ENCODE assay signal across 8 mouse cellular contexts in the genomic region with DNA sequence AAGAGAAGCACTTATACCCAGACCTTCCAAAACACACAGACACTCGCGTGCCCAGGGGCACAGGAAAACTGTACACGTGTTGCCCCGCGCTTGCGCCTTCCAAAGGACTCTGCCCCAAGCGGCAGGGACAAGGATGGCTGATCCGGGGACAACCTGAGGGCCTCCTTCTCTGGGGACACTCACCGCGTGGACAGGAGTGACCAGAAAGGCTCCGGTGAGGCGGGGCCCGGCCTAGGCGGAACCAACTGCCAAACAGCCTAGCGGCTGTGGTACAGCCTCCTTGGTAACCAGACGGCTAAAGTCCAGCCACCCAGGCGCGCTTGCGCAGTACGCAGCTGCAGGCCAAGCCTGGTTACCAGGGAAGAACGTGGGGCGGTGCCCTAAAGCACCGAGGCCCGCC. TPM values are rescaled to one million over a fixed set of nuclear protein-coding genes. Genes with fewer than 3 reads are reported as not detected.
DNase-seq lines count a peak whose midpoint lies in the region; ATAC-seq lines count a peak whose summit lies in the region.

A gene (plus strand): TSS at position 112 of the 400 bp plus-strand sequence.
A gene (minus strand): TSS at position 331 of the 400 bp plus-strand sequence.

- DNase-seq in NIH3T3 (ENCODE audit: low read depth), result peak; percentile 94
- DNase-seq in cerebellum, postnatal 10 days, result peak; percentile 94 to 97
- DNase-seq in frontal cortex, postnatal 25 days (ENCODE audit: low spot score in 2 of 2), result peak; percentile 84 to 89
- peak; percentile 89 for DNase-seq in hindbrain, embryonic 14.5 days (ENCODE audit: low spot score)
- DNase-seq in layer of hippocampus, postnatal 36 days, result peak; percentile 92 to 93
- DNase-seq in lung, postnatal 36 days, result peak; percentile 98
- DNase-seq in retina, postnatal 1 day, result peak; percentile 94
- DNase-seq in urinary bladder, adult 18-20 months (ENCODE audit: low spot score in 2 of 2), result peak; percentile 90 to 93

- H3K4me2 ChIP-seq in hindbrain, embryonic 14.5 days (replicated peaks), result peak within 1 kb of the TSS; percentile 66

- under 1% methylated on average over 24 of the region's 24 CpGs for WGBS in hindbrain, embryonic 14.5 days

- peak within 1 kb of the TSS; percentile 44 for H3K4me3 ChIP-seq in hindbrain, embryonic 14.5 days (replicated peaks; ENCODE audit: low read length)

- ATAC-seq in hindbrain, embryonic 14.5 days (ENCODE audit: low FRiP score), result peak; percentile 79

- peak within 1 kb of the TSS; percentile 62; the same call in 1 of the 2 replicates for H3K27ac ChIP-seq in hindbrain, embryonic 14.5 days

- peaks cover 21% of the 10 kb centered on the region for H3K4me1 ChIP-seq in hindbrain, embryonic 14.5 days (replicated peaks; ENCODE audit: control insufficient read depth, insufficient read depth, low read length)

- H3K27me3 ChIP-seq in hindbrain, embryonic 14.5 days (ENCODE audit: control insufficient read depth, insufficient read depth, low read length), result no peaks in the 10 kb centered on the region

- no peaks in the 10 kb centered on the region for H3K36me3 ChIP-seq in hindbrain, embryonic 14.5 days (replicated peaks; ENCODE audit: control insufficient read depth, insufficient read depth)

- H3K9ac ChIP-seq in hindbrain, embryonic 14.5 days, result peak within 1 kb of the TSS; percentile 67

- no peaks in the 10 kb centered on the region for H3K9me3 ChIP-seq in hindbrain, embryonic 14.5 days (ENCODE audit: control insufficient read depth, low read length)

RNA-seq across cellular contexts. Expression of the first gene that starts in this region (rescaled TPM):
- 7.9 and 8.2 TPM in 2 replicates for polyA plus RNA-seq in hindbrain, embryonic 14.5 days (2014; fragmentation: Nextera tagmentation; extraction: Ambion mirVana)
- total RNA-seq in layer of hippocampus, postnatal 36 days (2021), result 10 to 100 TPM; 11.3 to 11.9 TPM

RNA-seq across cellular contexts. Expression of the second gene that starts in this region (rescaled TPM):
- 57.7 and 69.8 TPM in 2 replicates for polyA plus RNA-seq in hindbrain, embryonic 14.5 days (2014; fragmentation: Nextera tagmentation; extraction: Ambion mirVana)
- total RNA-seq in layer of hippocampus, postnatal 36 days (2021), result 10 to 100 TPM; 38.5 to 41.0 TPM

Comparison
In these comparisons a context has a peak if more than half of its experiments do, and no peak if none do; other contexts are left out.
1. Peak in every context shown above with its lines: DNase-seq, ATAC-seq, H3K4me3 ChIP-seq and H3K27ac ChIP-seq.